14 mouse cellular contexts compared by ENCODE assay signal in genomic region chr12:12530796-12531195, GRCm38 (mm10).
DNase-seq lines count a peak whose midpoint lies in the region; ATAC-seq and TF ChIP-seq lines count a peak whose summit lies in the region.
"Had no signal": no experiment of that assay in that cellular context is flagged by ENCODE, and none has a peak within 500 bp of the region (broad histone marks: within the 10 kb centered on the region; RNA-seq: fewer than 3 reads in every experiment).

No protein-coding gene starts in this region.

- no peaks in the 10 kb centered on the region for H3K36me3 ChIP-seq in heart, embryonic 16.5 days (ENCODE audit: control insufficient read depth, insufficient read depth)
- H3K36me3 ChIP-seq in heart, embryonic 12.5 days, result no peaks in the 10 kb centered on the region
- H3K36me3 ChIP-seq in intestine, postnatal 0 days (ENCODE audit: control insufficient read depth, insufficient read depth), result no peaks in the 10 kb centered on the region
- no peaks in the 10 kb centered on the region for H3K36me3 ChIP-seq in stomach, embryonic 14.5 days (ENCODE audit: control insufficient read depth, insufficient read depth, low read length)
- H3K36me3 ChIP-seq in hindbrain, postnatal 0 days (ENCODE audit: insufficient read depth, low read length), result no peaks in the 10 kb centered on the region
- H3K36me3 ChIP-seq: G1E; liver, embryonic 12.5 days had no signal

- ATAC-seq in heart, embryonic 16.5 days (replicated peaks; ENCODE audit: extremely low read depth, insufficient read depth, low FRiP score), result no peak
- no peak for ATAC-seq in heart, embryonic 12.5 days (ENCODE audit: insufficient number of reproducible peaks, low FRiP score)
- ATAC-seq in intestine, postnatal 0 days, result peak; percentile 78
- ATAC-seq in stomach, embryonic 14.5 days (ENCODE audit: insufficient number of reproducible peaks, insufficient read depth, low FRiP score, low read depth), result peak; percentile 63
- no peak for ATAC-seq in hindbrain, postnatal 0 days
- ATAC-seq: forebrain, embryonic 16.5 days; liver, embryonic 12.5 days had no signal

- no peaks in the 10 kb centered on the region for H3K9me3 ChIP-seq in heart, embryonic 16.5 days (replicated peaks; ENCODE audit: control insufficient read depth, low read length)
- no peaks in the 10 kb centered on the region for H3K9me3 ChIP-seq in heart, embryonic 12.5 days (replicated peaks)
- H3K9me3 ChIP-seq in intestine, postnatal 0 days (ENCODE audit: control insufficient read depth), result no peaks in the 10 kb centered on the region
- H3K9me3 ChIP-seq in stomach, embryonic 14.5 days (ENCODE audit: control insufficient read depth, low read depth, low read length), result no peaks in the 10 kb centered on the region
- H3K9me3 ChIP-seq in hindbrain, postnatal 0 days (ENCODE audit: low read length), result no peaks in the 10 kb centered on the region
- H3K9me3 ChIP-seq: liver, embryonic 12.5 days had no signal

- H3K27ac ChIP-seq in heart, embryonic 16.5 days (ENCODE audit: low read length), result peak overlapping the region; percentile 41; the same call in 1 of the 2 replicates
- no peak overlapping the region for H3K27ac ChIP-seq in heart, embryonic 12.5 days (ENCODE audit: poor library complexity, severe bottlenecking)
- H3K27ac ChIP-seq in intestine, postnatal 0 days (ENCODE audit: low read depth, low read length), result no peak overlapping the region
- no peak overlapping the region for H3K27ac ChIP-seq in stomach, embryonic 14.5 days (ENCODE audit: low read length)
- no peak overlapping the region for H3K27ac ChIP-seq in hindbrain, postnatal 0 days
- H3K27ac ChIP-seq: liver, embryonic 12.5 days had no signal

- H3K4me2 ChIP-seq in heart, embryonic 16.5 days (ENCODE audit: low read depth, low read length), result no peak overlapping the region
- no peak overlapping the region for H3K4me2 ChIP-seq in heart, embryonic 12.5 days
- no peak overlapping the region for H3K4me2 ChIP-seq in intestine, postnatal 0 days (replicated peaks; ENCODE audit: low read depth)
- no peak overlapping the region for H3K4me2 ChIP-seq in stomach, embryonic 14.5 days (replicated peaks; ENCODE audit: low read depth, low read length)
- no peak overlapping the region for H3K4me2 ChIP-seq in hindbrain, postnatal 0 days (ENCODE audit: low read depth, low read length)
- H3K4me2 ChIP-seq: liver, embryonic 12.5 days had no signal

- no peaks in the 10 kb centered on the region for H3K27me3 ChIP-seq in heart, embryonic 16.5 days (ENCODE audit: control insufficient read depth, insufficient read depth, low read length)
- H3K27me3 ChIP-seq in heart, embryonic 12.5 days (replicated peaks), result no peaks in the 10 kb centered on the region
- no peaks in the 10 kb centered on the region for H3K27me3 ChIP-seq in intestine, postnatal 0 days (replicated peaks; ENCODE audit: control insufficient read depth, insufficient read depth, low read length)
- H3K27me3 ChIP-seq in stomach, embryonic 14.5 days (ENCODE audit: control insufficient read depth, insufficient read depth, low read length), result no peaks in the 10 kb centered on the region
- no peaks in the 10 kb centered on the region for H3K27me3 ChIP-seq in hindbrain, postnatal 0 days (ENCODE audit: insufficient read depth, low read length)

- WGBS in heart, embryonic 16.5 days, result 32% methylated on average over 6 of the region's 6 CpGs
- 30% methylated on average over 6 of the region's 6 CpGs for WGBS in heart, embryonic 12.5 days
- 39% methylated on average over 6 of the region's 6 CpGs for WGBS in intestine, postnatal 0 days
- WGBS in stomach, embryonic 14.5 days, result 55% methylated on average over 6 of the region's 6 CpGs
- 86% methylated on average over 6 of the region's 6 CpGs for WGBS in hindbrain, postnatal 0 days

- H3K4me1 ChIP-seq in heart, embryonic 16.5 days (ENCODE audit: control insufficient read depth, insufficient read depth, low read length), result peaks cover 37% of the 10 kb centered on the region
- peaks cover 49% of the 10 kb centered on the region for H3K4me1 ChIP-seq in heart, embryonic 12.5 days (replicated peaks)
- no peaks in the 10 kb centered on the region for H3K4me1 ChIP-seq in intestine, postnatal 0 days (replicated peaks; ENCODE audit: control insufficient read depth, insufficient read depth, low read length)
- no peaks in the 10 kb centered on the region for H3K4me1 ChIP-seq in stomach, embryonic 14.5 days (ENCODE audit: control insufficient read depth, insufficient read depth, low read length)
- H3K4me1 ChIP-seq in hindbrain, postnatal 0 days (ENCODE audit: insufficient read depth, low read length), result 0 out of 2 replicates have a peak, but pooled peaks cover 9% of the 10 kb centered on the region

- no peak for TF ChIP-seq CTCF in intestine, postnatal 0 days (IDR thresholded peaks at IDR 0.05; ENCODE audit: low read depth)
- no peak for TF ChIP-seq CTCF in hindbrain, postnatal 0 days (IDR thresholded peaks at IDR 0.05; ENCODE audit: low read depth)

- no peak overlapping the region for H3K4me3 ChIP-seq in heart, embryonic 16.5 days (ENCODE audit: low read length)
- H3K4me3 ChIP-seq in heart, embryonic 12.5 days, result no peak overlapping the region
- H3K4me3 ChIP-seq in intestine, postnatal 0 days (ENCODE audit: low read depth, low read length), result no peak overlapping the region
- H3K4me3 ChIP-seq in stomach, embryonic 14.5 days (ENCODE audit: low read depth, low read length), result no peak overlapping the region
- H3K4me3 ChIP-seq in hindbrain, postnatal 0 days (ENCODE audit: low read length), result no peak overlapping the region
- H3K4me3 ChIP-seq: liver, embryonic 12.5 days had no signal

- H3K9ac ChIP-seq in heart, embryonic 16.5 days (ENCODE audit: low read length), result no peak overlapping the region
- no peak overlapping the region for H3K9ac ChIP-seq in heart, embryonic 12.5 days
- no peak overlapping the region for H3K9ac ChIP-seq in intestine, postnatal 0 days (ENCODE audit: low read depth, low read length)
- H3K9ac ChIP-seq in stomach, embryonic 14.5 days (replicated peaks; ENCODE audit: low read depth, low read length), result no peak overlapping the region
- no peak overlapping the region for H3K9ac ChIP-seq in hindbrain, postnatal 0 days (replicated peaks; ENCODE audit: low read length)
- H3K9ac ChIP-seq: liver, embryonic 12.5 days had no signal

- peak; percentile 23 for DNase-seq in kidney, postnatal 10 days
- no peak for DNase-seq in spleen, postnatal 4 days (ENCODE audit: low spot score in 2 of 2)
- DNase-seq in hindbrain, postnatal 0 days (ENCODE audit: low spot score), result no peak
- DNase-seq in embryo, embryonic 11 days, result no peak
- DNase-seq: cerebellum, adult 11-12 months; gastrocnemius, postnatal 10 days; layer of hippocampus, adult 9-11 months had no signal

Comparison
In these comparisons a context has a peak if more than half of its experiments do, and no peak if none do; other contexts are left out.
1. ATAC-seq: peak in intestine, postnatal 0 days (single experiment) and stomach, embryonic 14.5 days (single experiment); none in heart, embryonic 16.5 days (single experiment), heart, embryonic 12.5 days (single experiment) and hindbrain, postnatal 0 days (single experiment).